ENCODE assay signal across 32 mouse cellular contexts in genomic region chr9:45062677-45063076, GRCm38 (mm10). TPM values are rescaled to one million over a fixed set of nuclear protein-coding genes. Genes with fewer than 3 reads are reported as not detected.
A peak's percentile ranks its signal among the peaks of the same experiment; 100 is the strongest.
DNase-seq lines count a peak whose midpoint lies in the region; ATAC-seq and TF ChIP-seq lines count a peak whose summit lies in the region.
"Had no signal": no experiment of that assay in that cellular context is flagged by ENCODE, and none has a peak within 500 bp of the region (broad histone marks: within the 10 kb centered on the region; RNA-seq: fewer than 3 reads in every experiment).

No protein-coding gene starts in this region.

- H3K36me3 ChIP-seq in intestine, embryonic 15.5 days, result no peaks in the 10 kb centered on the region
- H3K36me3 ChIP-seq in intestine, embryonic 16.5 days (ENCODE audit: control insufficient read depth, insufficient read depth, low read length), result no peaks in the 10 kb centered on the region
- H3K36me3 ChIP-seq in forebrain, postnatal 0 days (ENCODE audit: insufficient read depth), result no peaks in the 10 kb centered on the region
- H3K36me3 ChIP-seq: embryonic facial prominence, embryonic 10.5 days; embryonic facial prominence, embryonic 13.5 days; forebrain, embryonic 12.5 days; forebrain, embryonic 15.5 days; heart, embryonic 10.5 days; heart, embryonic 13.5 days; hindbrain, embryonic 10.5 days; hindbrain, embryonic 13.5 days had no signal

- WGBS in intestine, embryonic 15.5 days, result 46% methylated on average over 3 of the region's 3 CpGs
- WGBS in intestine, embryonic 16.5 days, result 54% methylated on average over 3 of the region's 3 CpGs
- 80% methylated on average over 3 of the region's 3 CpGs for WGBS in forebrain, postnatal 0 days

- ATAC-seq in intestine, embryonic 15.5 days, result peak; percentile 26; the same call in 1 of the 2 replicates
- ATAC-seq in intestine, embryonic 16.5 days, result no peak
- peak; percentile 70 for ATAC-seq in activated CD4-positive, CD25-positive, alpha-beta regulatory T cell, adult 4 months
- peak; percentile 73 for ATAC-seq in inflammation-experienced regulatory T-cells, adult 6 months
- no peak for ATAC-seq in forebrain, postnatal 0 days
- ATAC-seq: forebrain, embryonic 15.5 days; hindbrain, embryonic 16.5 days had no signal

- H3K9me3 ChIP-seq in intestine, embryonic 15.5 days, result no peaks in the 10 kb centered on the region
- no peaks in the 10 kb centered on the region for H3K9me3 ChIP-seq in intestine, embryonic 16.5 days (ENCODE audit: control insufficient read depth, low read length)
- no peaks in the 10 kb centered on the region for H3K9me3 ChIP-seq in forebrain, postnatal 0 days (ENCODE audit: low read length)
- H3K9me3 ChIP-seq: embryonic facial prominence, embryonic 10.5 days; embryonic facial prominence, embryonic 13.5 days; forebrain, embryonic 12.5 days; forebrain, embryonic 15.5 days; heart, embryonic 10.5 days; heart, embryonic 13.5 days; hindbrain, embryonic 10.5 days; hindbrain, embryonic 13.5 days had no signal

- H3K4me3 ChIP-seq in intestine, embryonic 15.5 days (replicated peaks), result no peak overlapping the region
- no peak overlapping the region for H3K4me3 ChIP-seq in intestine, embryonic 16.5 days (ENCODE audit: low read length)
- H3K4me3 ChIP-seq in forebrain, postnatal 0 days (ENCODE audit: low read depth, low read length), result no peak overlapping the region
- H3K4me3 ChIP-seq: embryonic facial prominence, embryonic 10.5 days; embryonic facial prominence, embryonic 13.5 days; erythroblast, embryonic 14.5 days; forebrain, embryonic 12.5 days; forebrain, embryonic 15.5 days; gastrocnemius, adult 2 months; heart, adult 2 months; heart, embryonic 10.5 days; heart, embryonic 13.5 days; hindbrain, embryonic 10.5 days; hindbrain, embryonic 13.5 days had no signal

- no peak overlapping the region for H3K4me2 ChIP-seq in intestine, embryonic 15.5 days (replicated peaks)
- no peak overlapping the region for H3K4me2 ChIP-seq in intestine, embryonic 16.5 days (ENCODE audit: low read depth, low read length)
- H3K4me2 ChIP-seq in forebrain, postnatal 0 days (ENCODE audit: low read depth), result no peak overlapping the region
- H3K4me2 ChIP-seq: embryonic facial prominence, embryonic 13.5 days; forebrain, embryonic 12.5 days; forebrain, embryonic 15.5 days; heart, embryonic 13.5 days; hindbrain, embryonic 13.5 days had no signal

- no peaks in the 10 kb centered on the region for H3K27me3 ChIP-seq in intestine, embryonic 15.5 days (replicated peaks)
- H3K27me3 ChIP-seq in intestine, embryonic 16.5 days (replicated peaks; ENCODE audit: control insufficient read depth, insufficient read depth, low read length), result no peaks in the 10 kb centered on the region
- no peaks in the 10 kb centered on the region for H3K27me3 ChIP-seq in forebrain, postnatal 0 days (ENCODE audit: insufficient read depth, low read length)

- no peak for DNase-seq in layer of hippocampus, adult 8-10 months (ENCODE audit: low spot score in 2 of 2)
- DNase-seq in forebrain, postnatal 0 days, result no peak
- DNase-seq in gastrocnemius, adult 18-20 months (ENCODE audit: low spot score), result no peak
- DNase-seq in cerebellum, postnatal 25 days, result no peak
- DNase-seq: adrenal gland, adult 2 months; adrenal gland, postnatal 14 days; cerebellum, adult 11 months; cerebellum, adult 2 months; cerebellum, adult 9-11 months; cerebellum, postnatal 36 days; embryo, embryonic 11 days; gastrocnemius, adult 2 months; gastrocnemius, postnatal 25 days; heart, adult 2 months; heart, postnatal 14 days; kidney, adult 2 months had no signal

- TF ChIP-seq CTCF in forebrain, postnatal 0 days (IDR thresholded peaks at IDR 0.05; ENCODE audit: low read depth), result no peak

- H3K27ac ChIP-seq in intestine, embryonic 15.5 days, result no peak overlapping the region
- no peak overlapping the region for H3K27ac ChIP-seq in intestine, embryonic 16.5 days (ENCODE audit: low read length)
- H3K27ac ChIP-seq in forebrain, postnatal 0 days (ENCODE audit: low read depth, low read length), result no peak overlapping the region
- H3K27ac ChIP-seq: embryonic facial prominence, embryonic 10.5 days; embryonic facial prominence, embryonic 13.5 days; forebrain, embryonic 12.5 days; forebrain, embryonic 15.5 days; gastrocnemius, adult 2 months; heart, adult 2 months; heart, embryonic 10.5 days; heart, embryonic 13.5 days; hindbrain, embryonic 10.5 days; hindbrain, embryonic 13.5 days had no signal

- no peak overlapping the region for H3K9ac ChIP-seq in intestine, embryonic 15.5 days
- H3K9ac ChIP-seq in intestine, embryonic 16.5 days (ENCODE audit: low read depth, low read length), result no peak overlapping the region
- no peak overlapping the region for H3K9ac ChIP-seq in forebrain, postnatal 0 days
- H3K9ac ChIP-seq: embryonic facial prominence, embryonic 13.5 days; forebrain, embryonic 12.5 days; forebrain, embryonic 15.5 days; heart, embryonic 13.5 days; hindbrain, embryonic 13.5 days had no signal

- peaks cover 5% of the 10 kb centered on the region; the same call in 1 of the 2 replicates for H3K4me1 ChIP-seq in intestine, embryonic 15.5 days (replicated peaks)
- peaks cover 10% of the 10 kb centered on the region; the same call in 1 of the 2 replicates for H3K4me1 ChIP-seq in intestine, embryonic 16.5 days (ENCODE audit: control insufficient read depth, insufficient read depth, low read length)
- no peaks in the 10 kb centered on the region for H3K4me1 ChIP-seq in forebrain, postnatal 0 days (ENCODE audit: insufficient read depth)
- H3K4me1 ChIP-seq: embryonic facial prominence, embryonic 13.5 days; forebrain, embryonic 12.5 days; forebrain, embryonic 15.5 days; heart, embryonic 10.5 days; heart, embryonic 13.5 days; hindbrain, embryonic 13.5 days had no signal

RNA-seq across cellular contexts. Expression of gene Mpzl3, which starts 7.7 kb away (rescaled TPM):
- 5.4 and 6.3 TPM in 2 replicates for polyA plus RNA-seq in intestine, embryonic 15.5 days (2015; fragmentation: Nextera tagmentation; extraction: Ambion mirVana)
- 6.2 and 7.0 TPM in 2 replicates for polyA plus RNA-seq in intestine, embryonic 16.5 days (2015; fragmentation: Nextera tagmentation; extraction: Ambion mirVana)
- 10 to 100 TPM; 10.2 to 11.9 TPM for polyA plus RNA-seq in activated CD4-positive, CD25-positive, alpha-beta regulatory T cell, adult 4 months (2017; shearing (Covaris generic))
- polyA plus RNA-seq in inflammation-experienced regulatory T-cells, adult 6 months (2017; shearing (Covaris generic)), result 10 to 100 TPM in 2 of 3 experiments, 1 to 10 TPM in 1; 9.1 to 12.0 (median 10.2) TPM
- 1 to 10 TPM; 3.4 to 5.4 (median 3.7) TPM for total RNA-seq in layer of hippocampus, adult 8-10 months (2022)
- 1.8 and 3.7 TPM in 2 replicates for total RNA-seq in forebrain, postnatal 0 days (2014; rRNA removed)
- 0.62 and 1.1 TPM in 2 replicates for polyA plus RNA-seq in forebrain, postnatal 0 days (2015; fragmentation: Nextera tagmentation; extraction: Ambion mirVana)
- total RNA-seq in gastrocnemius, adult 18-20 months (2021), result 1 to 10 TPM; 1.6 to 2.1 TPM
- polyA plus RNA-seq: erythroblast, embryonic 14.5 days had no signal

RNA-seq across cellular contexts. Expression of gene Jaml, which starts 16.3 kb away (rescaled TPM):
- polyA plus RNA-seq in intestine, embryonic 15.5 days (2015; fragmentation: Nextera tagmentation; extraction: Ambion mirVana), result 74.9 and 80.6 TPM in 2 replicates
- 100 and 102 TPM in 2 replicates for polyA plus RNA-seq in intestine, embryonic 16.5 days (2015; fragmentation: Nextera tagmentation; extraction: Ambion mirVana)
- polyA plus RNA-seq in activated CD4-positive, CD25-positive, alpha-beta regulatory T cell, adult 4 months (2017; shearing (Covaris generic)), result 10 to 100 TPM in 1 of 2 experiments, 1 to 10 TPM in 1; 8.3 to 19.6 TPM
- 10 to 100 TPM in 1 of 3 experiments, 1 to 10 TPM in 2; 2.6 to 11.2 (median 6.3) TPM for polyA plus RNA-seq in inflammation-experienced regulatory T-cells, adult 6 months (2017; shearing (Covaris generic))
- 1 to 10 TPM in 1 of 4 experiments, under 1 TPM in 3; 0.55 to 1.3 (median 0.72) TPM for total RNA-seq in layer of hippocampus, adult 8-10 months (2022)
- 0.23 TPM in 1 of 2 replicates, not detected in the other for total RNA-seq in forebrain, postnatal 0 days (2014; rRNA removed)
- polyA plus RNA-seq in forebrain, postnatal 0 days (2015; fragmentation: Nextera tagmentation; extraction: Ambion mirVana), result 0.16 and 0.19 TPM in 2 replicates
- under 1 TPM; 0.14 to 0.40 TPM for total RNA-seq in gastrocnemius, adult 18-20 months (2021)
- polyA plus RNA-seq: embryonic facial prominence, embryonic 13.5 days; erythroblast, embryonic 14.5 days had no signal

RNA-seq across cellular contexts. Expression of gene Mpzl2, which starts 23.1 kb away (rescaled TPM):
- 29.6 and 31.2 TPM in 2 replicates for polyA plus RNA-seq in intestine, embryonic 15.5 days (2015; fragmentation: Nextera tagmentation; extraction: Ambion mirVana)
- polyA plus RNA-seq in intestine, embryonic 16.5 days (2015; fragmentation: Nextera tagmentation; extraction: Ambion mirVana), result 25.7 and 29.1 TPM in 2 replicates
- not detected for polyA plus RNA-seq in activated CD4-positive, CD25-positive, alpha-beta regulatory T cell, adult 4 months (2017; shearing (Covaris generic))
- polyA plus RNA-seq in inflammation-experienced regulatory T-cells, adult 6 months (2017; shearing (Covaris generic)), result not detected
- total RNA-seq in layer of hippocampus, adult 8-10 months (2022), result 1 to 10 TPM; 1.3 TPM
- total RNA-seq in forebrain, postnatal 0 days (2014; rRNA removed), result 2.2 and 4.6 TPM in 2 replicates
- polyA plus RNA-seq in forebrain, postnatal 0 days (2015; fragmentation: Nextera tagmentation; extraction: Ambion mirVana), result 2.0 and 2.3 TPM in 2 replicates
- under 1 TPM; 0.23 to 0.59 TPM for total RNA-seq in gastrocnemius, adult 18-20 months (2021)
- total RNA-seq: granulocyte monocyte progenitor cell, adult 5-6 weeks had no signal
- polyA plus RNA-seq: erythroblast, embryonic 14.5 days had no signal

RNA-seq across cellular contexts. Expression of gene Cd3e, which starts 53.2 kb away (rescaled TPM):
- 1.4 and 1.8 TPM in 2 replicates for polyA plus RNA-seq in intestine, embryonic 15.5 days (2015; fragmentation: Nextera tagmentation; extraction: Ambion mirVana)
- polyA plus RNA-seq in intestine, embryonic 16.5 days (2015; fragmentation: Nextera tagmentation; extraction: Ambion mirVana), result 0.71 and 1.1 TPM in 2 replicates
- 1,000 to 10,000 TPM in 1 of 2 experiments, 100 to 1,000 TPM in 1; 791 to 1,491 TPM for polyA plus RNA-seq in activated CD4-positive, CD25-positive, alpha-beta regulatory T cell, adult 4 months (2017; shearing (Covaris generic))
- polyA plus RNA-seq in inflammation-experienced regulatory T-cells, adult 6 months (2017; shearing (Covaris generic)), result 1,000 to 10,000 TPM in 2 of 3 experiments, 100 to 1,000 TPM in 1; 995 to 1,814 (median 1,394) TPM
- under 1 TPM in 2 of 4 experiments, not detected in 2; 0.27 to 0.33 TPM for total RNA-seq in layer of hippocampus, adult 8-10 months (2022)
- not detected in 2 replicates for total RNA-seq in forebrain, postnatal 0 days (2014; rRNA removed)
- polyA plus RNA-seq in forebrain, postnatal 0 days (2015; fragmentation: Nextera tagmentation; extraction: Ambion mirVana), result 0.19 TPM in 1 of 2 replicates, not detected in the other
- not detected for total RNA-seq in gastrocnemius, adult 18-20 months (2021)
- total RNA-seq: gastrocnemius, adult 2 months; granulocyte monocyte progenitor cell, adult 5-6 weeks had no signal
- polyA plus RNA-seq: cortical plate, adult 2 months; embryonic facial prominence, embryonic 10.5 days; embryonic facial prominence, embryonic 13.5 days; forebrain, embryonic 12.5 days; forebrain, embryonic 15.5 days; heart, embryonic 10.5 days; hindbrain, embryonic 10.5 days; hindbrain, embryonic 13.5 days had no signal

RNA-seq across cellular contexts. Expression of gene Scn2b, which starts 54.9 kb away (rescaled TPM):
- polyA plus RNA-seq in intestine, embryonic 15.5 days (2015; fragmentation: Nextera tagmentation; extraction: Ambion mirVana), result 2.7 and 3.0 TPM in 2 replicates
- 1.9 and 2.1 TPM in 2 replicates for polyA plus RNA-seq in intestine, embryonic 16.5 days (2015; fragmentation: Nextera tagmentation; extraction: Ambion mirVana)
- polyA plus RNA-seq in activated CD4-positive, CD25-positive, alpha-beta regulatory T cell, adult 4 months (2017; shearing (Covaris generic)), result under 1 TPM; 0.19 to 0.42 TPM
- under 1 TPM in 2 of 3 experiments, not detected in 1; 0.09 to 0.60 TPM for polyA plus RNA-seq in inflammation-experienced regulatory T-cells, adult 6 months (2017; shearing (Covaris generic))
- 100 to 1,000 TPM; 209 to 270 (median 239) TPM for total RNA-seq in layer of hippocampus, adult 8-10 months (2022)
- 8.6 and 11.5 TPM in 2 replicates for total RNA-seq in forebrain, postnatal 0 days (2014; rRNA removed)
- polyA plus RNA-seq in forebrain, postnatal 0 days (2015; fragmentation: Nextera tagmentation; extraction: Ambion mirVana), result 3.6 and 5.4 TPM in 2 replicates
- total RNA-seq in gastrocnemius, adult 18-20 months (2021), result 1 to 10 TPM; 2.2 to 2.5 TPM
- total RNA-seq: granulocyte monocyte progenitor cell, adult 5-6 weeks had no signal
- polyA plus RNA-seq: erythroblast, embryonic 14.5 days had no signal

Comparison
In these comparisons a context has a peak if more than half of its experiments do, and no peak if none do; other contexts are left out.
1. ATAC-seq: peak in intestine, embryonic 15.5 days (single experiment), activated CD4-positive, CD25-positive, alpha-beta regulatory T cell, adult 4 months (single experiment) and inflammation-experienced regulatory T-cells, adult 6 months (single experiment); none in intestine, embryonic 16.5 days (single experiment) and forebrain, postnatal 0 days (single experiment).